Comparison of ENCODE assay signal across 24 mouse cellular contexts in genomic region chr13:31050160-31050788, GRCm38 (mm10).
DNase-seq lines count a peak whose midpoint lies in the region; ATAC-seq lines count a peak whose summit lies in the region.
"Had no signal": no experiment of that assay in that cellular context is flagged by ENCODE, and none has a peak within 500 bp of the region (broad histone marks: within the 10 kb centered on the region; RNA-seq: fewer than 3 reads in every experiment).

No protein-coding gene starts in this region.

- DNase-seq in forebrain, embryonic 14.5 days (ENCODE audit: low spot score), result peak; percentile 16
- DNase-seq in lung, postnatal 36 days, result no peak
- peak; percentile 11 for DNase-seq in retina, postnatal 1 day
- DNase-seq in retina, embryonic 14.5 days (ENCODE audit: low spot score), result no peak
- DNase-seq: adrenal gland, postnatal 25 days; cerebellum, adult 11 months; cerebellum, adult 9-11 months; gastrocnemius, postnatal 36 days; heart, postnatal 36 days; kidney, adult 11 months; kidney, postnatal 36 days; layer of hippocampus, postnatal 36 days; lung, adult 18-20 months; right cerebral cortex, postnatal 25 days; thymus, adult 18-20 months; thymus, postnatal 36 days had no signal

- ATAC-seq in forebrain, embryonic 14.5 days, result no peak
- no peak for ATAC-seq in forebrain, embryonic 13.5 days
- ATAC-seq in lung, embryonic 15.5 days (ENCODE audit: borderline replicate concordance, extremely low read depth, low FRiP score, low TSS enrichment), result peak; percentile 65
- 0 out of 2 replicates have a peak, but pooled peaks have one; percentile 15 for ATAC-seq in embryonic facial prominence, embryonic 15.5 days (ENCODE audit: insufficient number of reproducible peaks, low FRiP score, low TSS enrichment, low read depth)
- ATAC-seq in monocyte, adult 5-6 weeks (replicated peaks; ENCODE audit: insufficient number of reproducible peaks, low FRiP score, low TSS enrichment, poor library complexity, severe bottlenecking), result no peak
- ATAC-seq: liver, embryonic 12.5 days had no signal

- H3K27ac ChIP-seq in forebrain, embryonic 14.5 days (ENCODE audit: low read depth, low read length), result no peak overlapping the region
- no peak overlapping the region for H3K27ac ChIP-seq in forebrain, embryonic 13.5 days
- H3K27ac ChIP-seq in lung, embryonic 15.5 days, result peak overlapping the region; percentile 46
- no peak overlapping the region for H3K27ac ChIP-seq in embryonic facial prominence, embryonic 15.5 days (replicated peaks)
- H3K27ac ChIP-seq: hindbrain, embryonic 13.5 days; kidney, embryonic 15.5 days; limb, embryonic 12.5 days; liver, embryonic 12.5 days had no signal

- H3K9ac ChIP-seq in forebrain, embryonic 14.5 days (ENCODE audit: low read length), result no peak overlapping the region
- H3K9ac ChIP-seq in forebrain, embryonic 13.5 days, result no peak overlapping the region
- no peak overlapping the region for H3K9ac ChIP-seq in lung, embryonic 15.5 days
- H3K9ac ChIP-seq in embryonic facial prominence, embryonic 15.5 days, result no peak overlapping the region
- H3K9ac ChIP-seq: hindbrain, embryonic 13.5 days; kidney, embryonic 15.5 days; limb, embryonic 12.5 days; liver, embryonic 12.5 days had no signal

- H3K4me3 ChIP-seq in forebrain, embryonic 14.5 days (ENCODE audit: low read depth, low read length), result no peak overlapping the region
- H3K4me3 ChIP-seq in forebrain, embryonic 13.5 days, result no peak overlapping the region
- H3K4me3 ChIP-seq in lung, embryonic 15.5 days, result no peak overlapping the region
- H3K4me3 ChIP-seq in embryonic facial prominence, embryonic 15.5 days (replicated peaks), result no peak overlapping the region
- H3K4me3 ChIP-seq: hindbrain, embryonic 13.5 days; kidney, embryonic 15.5 days; limb, embryonic 12.5 days; liver, embryonic 12.5 days had no signal

- H3K9me3 ChIP-seq in forebrain, embryonic 14.5 days (replicated peaks; ENCODE audit: control insufficient read depth, low read length), result no peaks in the 10 kb centered on the region
- H3K9me3 ChIP-seq in forebrain, embryonic 13.5 days (replicated peaks), result no peaks in the 10 kb centered on the region
- no peaks in the 10 kb centered on the region for H3K9me3 ChIP-seq in lung, embryonic 15.5 days
- no peaks in the 10 kb centered on the region for H3K9me3 ChIP-seq in embryonic facial prominence, embryonic 15.5 days (replicated peaks)
- H3K9me3 ChIP-seq: hindbrain, embryonic 13.5 days; kidney, embryonic 15.5 days; limb, embryonic 12.5 days; liver, embryonic 12.5 days had no signal

- no peaks in the 10 kb centered on the region for H3K27me3 ChIP-seq in forebrain, embryonic 14.5 days (replicated peaks; ENCODE audit: control insufficient read depth, insufficient read depth, low read length)
- no peaks in the 10 kb centered on the region for H3K27me3 ChIP-seq in forebrain, embryonic 13.5 days
- no peaks in the 10 kb centered on the region for H3K27me3 ChIP-seq in lung, embryonic 15.5 days
- H3K27me3 ChIP-seq in embryonic facial prominence, embryonic 15.5 days, result no peaks in the 10 kb centered on the region
- H3K27me3 ChIP-seq: hindbrain, embryonic 13.5 days; kidney, embryonic 15.5 days; liver, embryonic 12.5 days had no signal

- H3K36me3 ChIP-seq in forebrain, embryonic 14.5 days (ENCODE audit: control insufficient read depth, insufficient read depth, low read length), result no peaks in the 10 kb centered on the region
- H3K36me3 ChIP-seq in forebrain, embryonic 13.5 days (ENCODE audit: poor library complexity, severe bottlenecking), result no peaks in the 10 kb centered on the region
- no peaks in the 10 kb centered on the region for H3K36me3 ChIP-seq in lung, embryonic 15.5 days
- H3K36me3 ChIP-seq in embryonic facial prominence, embryonic 15.5 days, result no peaks in the 10 kb centered on the region
- H3K36me3 ChIP-seq: hindbrain, embryonic 13.5 days; kidney, embryonic 15.5 days; limb, embryonic 12.5 days; liver, embryonic 12.5 days had no signal

- no peaks in the 10 kb centered on the region for H3K4me1 ChIP-seq in forebrain, embryonic 14.5 days (ENCODE audit: control insufficient read depth, insufficient read depth, low read length)
- no peaks in the 10 kb centered on the region for H3K4me1 ChIP-seq in forebrain, embryonic 13.5 days
- peaks cover 27% of the 10 kb centered on the region for H3K4me1 ChIP-seq in lung, embryonic 15.5 days
- 0 out of 2 replicates have a peak, but pooled peaks cover 5% of the 10 kb centered on the region for H3K4me1 ChIP-seq in embryonic facial prominence, embryonic 15.5 days
- H3K4me1 ChIP-seq: kidney, embryonic 15.5 days; liver, embryonic 12.5 days had no signal

- H3K4me2 ChIP-seq in forebrain, embryonic 14.5 days (ENCODE audit: low read length), result no peak overlapping the region
- H3K4me2 ChIP-seq in forebrain, embryonic 13.5 days, result no peak overlapping the region
- H3K4me2 ChIP-seq in lung, embryonic 15.5 days, result peak overlapping the region; percentile 11; the same call in 1 of the 2 replicates
- H3K4me2 ChIP-seq in embryonic facial prominence, embryonic 15.5 days (replicated peaks), result no peak overlapping the region
- H3K4me2 ChIP-seq: hindbrain, embryonic 13.5 days; kidney, embryonic 15.5 days; limb, embryonic 12.5 days; liver, embryonic 12.5 days had no signal

- WGBS in forebrain, embryonic 14.5 days, result 50% methylated on average over 11 of the region's 11 CpGs
- WGBS in forebrain, embryonic 13.5 days, result 55% methylated on average over 11 of the region's 11 CpGs
- WGBS in lung, embryonic 15.5 days, result 35% methylated on average over 11 of the region's 11 CpGs
- 37% methylated on average over 11 of the region's 11 CpGs for WGBS in embryonic facial prominence, embryonic 15.5 days

Comparison
In these comparisons a context has a peak if more than half of its experiments do, and no peak if none do; other contexts are left out.
1. DNase-seq: peak in forebrain, embryonic 14.5 days (single experiment) and retina, postnatal 1 day (single experiment); none in lung, postnatal 36 days (single experiment) and retina, embryonic 14.5 days (single experiment).
2. ATAC-seq: peak in lung, embryonic 15.5 days (single experiment) and embryonic facial prominence, embryonic 15.5 days (single experiment); none in forebrain, embryonic 14.5 days (single experiment), forebrain, embryonic 13.5 days (single experiment) and monocyte, adult 5-6 weeks (single experiment).